Mouse (Mus musculus) CH12.LX (cell line): Measurements from ENCODE around the gene Casp9. TPM values are rescaled to one million over a fixed set of nuclear protein-coding genes. Genes with fewer than 3 reads are reported as not detected.

Experiments
- DNase-seq: peaks from one replicate; pipeline ENCODE4 v3.0.0-alpha.2; 2013; ENCODE audit errors: extremely low read depth
- H3K27ac ChIP-seq: 2 replicates; pipeline ENCODE4 v1.5.1; 2012; ENCODE audit warnings: low read depth, mild to moderate bottlenecking, control low read depth, moderate library complexity; ENCODE audit not compliant: insufficient read depth
- H3K27me3 ChIP-seq: replicated peaks from 2 replicates; pipeline ENCODE3; 2012; ENCODE audit warnings: inconsistent platforms
- H3K36me3 ChIP-seq, 2 experiments: replicated peaks in 1 of 2; 2 replicates each; pipeline versions ENCODE3 to v1.6.1; 2012; ENCODE audit warnings: inconsistent platforms in 1 of 2, low read length in 1 of 2, mild to moderate bottlenecking in 1 of 2, mixed read lengths in 1 of 2, moderate library complexity in 1 of 2; ENCODE audit not compliant: control insufficient read depth in 1 of 2, insufficient read depth in 1 of 2
- H3K4me1 ChIP-seq, 2 experiments: 2 replicates each; pipeline ENCODE4 v1.6.1; 2012; ENCODE audit warnings: inconsistent platforms in 1 of 2, moderate library complexity in 1 of 2; ENCODE audit not compliant: insufficient read depth in 2 of 2, control insufficient read depth in 1 of 2
- H3K4me2 ChIP-seq: 2 replicates; pipeline ENCODE4 v1.6.1; 2012; ENCODE audit warnings: low read depth, mild to moderate bottlenecking, control low read depth; ENCODE audit not compliant: poor library complexity, insufficient read depth, severe bottlenecking
- H3K4me3 ChIP-seq, 3 experiments: fragments of 150-350 bp in 1 of 3; sonication (generic) in 1 of 3; replicated peaks in 1 of 3; 2 replicates each; pipeline versions ENCODE3 to v1.5.1; 2011 to 2012; ENCODE audit warnings: low read depth in 2 of 3, low read length in 2 of 3, mild to moderate bottlenecking in 2 of 3, moderate library complexity in 2 of 3, control low read depth in 1 of 3, improper control_type of control experiment in 1 of 3, inconsistent platforms in 1 of 3, mixed read lengths in 1 of 3; ENCODE audit not compliant: poor library complexity in 1 of 3
- H3K79me2 ChIP-seq: replicated peaks from 2 replicates; pipeline ENCODE4 v1.6.1; 2012; ENCODE audit warnings: mild to moderate bottlenecking, moderate library complexity; ENCODE audit not compliant: control insufficient read depth, poor library complexity, insufficient read depth, severe bottlenecking; ENCODE audit errors: extremely low read depth
- H3K9ac ChIP-seq: 2 replicates; pipeline ENCODE4 v1.6.1; 2012; ENCODE audit warnings: low read depth, mild to moderate bottlenecking, control low read depth, moderate library complexity; ENCODE audit not compliant: insufficient read depth
- H3K9me3 ChIP-seq: replicated peaks from 2 replicates; pipeline ENCODE3; 2012; ENCODE audit warnings: low read length, inconsistent platforms, mixed read lengths
- BHLHE40 ChIP-seq: IDR thresholded peaks from 2 replicates; pipeline ENCODE4 v1.6.1; 2011; ENCODE audit warnings: mild to moderate bottlenecking, low read depth, low read length, improper control_type of control experiment
- CHD1 ChIP-seq: IDR thresholded peaks from 2 replicates; pipeline ENCODE4 v1.6.1; 2012; ENCODE audit warnings: low read depth, low read length, improper control_type of control experiment, inconsistent platforms
- CHD2 ChIP-seq: IDR thresholded peaks from 2 replicates; pipeline ENCODE4 v1.6.1; 2011; ENCODE audit warnings: low read length, improper control_type of control experiment
- CTCF ChIP-seq, 2 experiments: IDR thresholded peaks in 1 of 2; conservative IDR thresholded peaks in 1 of 2; 2 replicates each; pipeline ENCODE4 v1.5.1; 2011 to 2012; ENCODE audit warnings: low read depth in 2 of 2, low read length in 2 of 2, improper control_type of control experiment in 1 of 2, inconsistent platforms in 1 of 2, mild to moderate bottlenecking in 1 of 2, moderate library complexity in 1 of 2
- E2F4 ChIP-seq: IDR thresholded peaks from 2 replicates; pipeline ENCODE4 v1.6.1; 2011; ENCODE audit warnings: low read depth, low read length, improper control_type of control experiment; ENCODE audit not compliant: insufficient replicate concordance
- ELF1 ChIP-seq: IDR thresholded peaks from 2 replicates; pipeline ENCODE4 v1.6.1; 2014; ENCODE audit warnings: low read depth, mild to moderate bottlenecking, inconsistent platforms, low read length, improper control_type of control experiment
- EP300 ChIP-seq: IDR thresholded peaks from 2 replicates; pipeline ENCODE4 v1.6.1; 2011; ENCODE audit warnings: low read length, improper control_type of control experiment
- ETS1 ChIP-seq: conservative IDR thresholded peaks from 2 replicates; pipeline ENCODE4 v1.6.1; 2012; ENCODE audit warnings: low read depth, mild to moderate bottlenecking, inconsistent platforms, low read length, improper control_type of control experiment, moderate library complexity
- GABPA ChIP-seq: IDR thresholded peaks from 2 replicates; pipeline ENCODE4 v1.6.1; 2012; ENCODE audit warnings: low read depth, low read length, improper control_type of control experiment, inconsistent platforms; ENCODE audit not compliant: insufficient replicate concordance
- HCFC1 ChIP-seq: IDR thresholded peaks from 2 replicates; pipeline ENCODE4 v1.6.1; 2012; ENCODE audit warnings: low read depth, mild to moderate bottlenecking, inconsistent platforms, low read length, improper control_type of control experiment
- IRF4 ChIP-seq: IDR thresholded peaks from 2 replicates; pipeline ENCODE4 v1.6.1; 2014; ENCODE audit warnings: low read depth, mild to moderate bottlenecking, inconsistent platforms, low read length, improper control_type of control experiment
- JUN ChIP-seq: IDR thresholded peaks from 2 replicates; pipeline ENCODE4 v1.6.1; 2011; ENCODE audit warnings: low read depth, mild to moderate bottlenecking, low read length, improper control_type of control experiment, moderate library complexity; ENCODE audit not compliant: insufficient read depth
- JUND ChIP-seq: conservative IDR thresholded peaks from 2 replicates; pipeline ENCODE4 v1.6.1; 2011; ENCODE audit warnings: low read depth, low read length, improper control_type of control experiment
- KAT2A ChIP-seq: IDR thresholded peaks from 2 replicates; pipeline ENCODE4 v1.6.1; 2012; ENCODE audit warnings: low read length, improper control_type of control experiment, inconsistent platforms; ENCODE audit not compliant: insufficient replicate concordance
- MAFK ChIP-seq: IDR thresholded peaks from 2 replicates; pipeline ENCODE4 v1.6.1; 2011; ENCODE audit warnings: low read length, improper control_type of control experiment; ENCODE audit not compliant: insufficient replicate concordance
- MAZ ChIP-seq: IDR thresholded peaks from 2 replicates; pipeline ENCODE4 v1.6.1; 2012; ENCODE audit warnings: low read depth, mild to moderate bottlenecking, inconsistent platforms, low read length, improper control_type of control experiment, moderate library complexity
- MEF2A ChIP-seq: IDR thresholded peaks from 2 replicates; pipeline ENCODE4 v1.6.1; 2014; ENCODE audit warnings: low read depth, mild to moderate bottlenecking, inconsistent platforms, low read length, improper control_type of control experiment, borderline replicate concordance
- MYC ChIP-seq: IDR thresholded peaks from 2 replicates; pipeline ENCODE4 v1.6.1; 2011; ENCODE audit warnings: low read depth, mild to moderate bottlenecking, improper control_type of control experiment, low read length
- NELFE ChIP-seq: IDR thresholded peaks from 2 replicates; pipeline ENCODE4 v1.6.1; 2011; ENCODE audit warnings: low read depth, low read length, improper control_type of control experiment
- POLR2A ChIP-seq: IDR thresholded peaks from 2 replicates; pipeline ENCODE4 v1.6.1; 2011; ENCODE audit warnings: low read depth, mild to moderate bottlenecking, improper control_type of control experiment, low read length
- POLR2AphosphoS2 ChIP-seq: IDR thresholded peaks from 2 replicates; pipeline ENCODE4 v1.6.1; 2011; ENCODE audit warnings: low read depth, low read length, improper control_type of control experiment
- SIN3A ChIP-seq: IDR thresholded peaks from 2 replicates; pipeline ENCODE4 v1.6.1; 2012; ENCODE audit warnings: low read length, improper control_type of control experiment, inconsistent platforms
- SMC3 ChIP-seq: IDR thresholded peaks from 2 replicates; pipeline ENCODE4 v1.6.1; 2011; ENCODE audit warnings: low read depth, low read length, improper control_type of control experiment
- TCF12 ChIP-seq: IDR thresholded peaks from 2 replicates; pipeline ENCODE4 v1.6.1; 2014; ENCODE audit warnings: low read depth, mild to moderate bottlenecking, inconsistent platforms, low read length, improper control_type of control experiment
- USF1 ChIP-seq: IDR thresholded peaks from 2 replicates; pipeline ENCODE4 v1.6.1; 2014; ENCODE audit warnings: low read depth, mild to moderate bottlenecking, inconsistent platforms, low read length, improper control_type of control experiment
- USF2 ChIP-seq: conservative IDR thresholded peaks from 2 replicates; pipeline ENCODE4 v1.6.1; 2011; ENCODE audit warnings: low read depth, low read length, improper control_type of control experiment
- ZC3H11A ChIP-seq: IDR thresholded peaks from 2 replicates; pipeline ENCODE4 v1.6.1; 2012; ENCODE audit warnings: low read depth, mild to moderate bottlenecking, inconsistent platforms, low read length, improper control_type of control experiment
- ZKSCAN1 ChIP-seq: IDR thresholded peaks from 2 replicates; pipeline ENCODE4 v1.6.1; 2012; ENCODE audit warnings: low read depth, inconsistent platforms, low read length, improper control_type of control experiment, borderline replicate concordance
- ZNF384 ChIP-seq: IDR thresholded peaks from 2 replicates; pipeline ENCODE4 v1.6.1; 2012; ENCODE audit warnings: low read depth, low read length, improper control_type of control experiment, inconsistent platforms
- dilution Hi-C: fragments of 300-500 bp; cut with MboI; formaldehyde crosslinking; loops from 2 replicates; pipeline ENCODE4 v1.14.3; 2020; ENCODE audit warnings: low sequenced_read_pairs; ENCODE audit not compliant: extremely low pct_unique_long_range_greater_than_20kb, extremely low pct_ligation_motif_present
- in situ Hi-C: fragments of 300-500 bp; cut with MboI; formaldehyde crosslinking; loops from 3 replicates; pipeline ENCODE4 v1.14.3; 2019; ENCODE audit warnings: low sequenced_read_pairs, low pct_ligation_motif_present, low pct_unique_long_range_greater_than_20kb, mixed read lengths
- polyA plus RNA-seq: library from polyadenylated mRNA; unstranded; fragments of >175 nt; gene quantifications from 2 replicates; pipeline ENCODE4 v1.2.1, GENCODE M21; 2012; ENCODE audit warnings: low read depth; ENCODE audit not compliant: insufficient read length
- total RNA-seq, 2 experiments: library from RNA; depleted of rRNA; stranded (reverse); fragments of 300-350 nt in 1 of 2; fragments of >200 nt in 1 of 2; gene quantifications; 2 replicates each; pipeline ENCODE4 v1.2.3; 2012 to 2014

Casp9 gene
- total and polyA plus RNA-seq, 3 experiments: 5.2 to 15.3 (median 14.5) TPM

DNA sequence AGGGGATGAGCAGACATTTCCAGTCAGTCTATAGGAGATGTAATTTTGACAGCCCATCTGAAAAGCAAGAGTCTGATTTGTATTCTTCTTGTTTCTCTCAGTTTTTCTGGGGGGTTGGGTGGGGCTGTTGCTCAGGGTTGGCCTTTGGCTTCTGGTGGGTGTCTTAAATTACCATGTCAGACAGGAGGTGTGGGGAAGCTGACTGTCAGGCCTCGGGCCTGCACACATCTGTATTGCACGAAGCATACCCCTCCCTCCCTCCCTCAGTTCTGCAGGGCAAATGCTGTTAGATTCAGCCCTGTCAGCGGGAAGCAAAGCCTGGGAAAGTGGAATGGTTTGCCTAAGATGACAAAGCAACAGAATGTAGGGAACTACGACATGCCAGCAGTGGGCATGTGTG lies 3.5 kb downstream of the Casp9 start:
- H3K36me3 ChIP-seq: peaks cover 6 to 17% of the 10 kb centered on the region in 2 experiments
- no peak overlapping the region for H3K4me3 ChIP-seq
- TF ChIP-seq E2F4: no peak
- no peak for TF ChIP-seq KAT2A
- no peak for TF ChIP-seq CTCF (conservative IDR thresholded peaks at IDR 0.05 in 1 of 2, IDR thresholded peaks at IDR 0.05 in 1 of 2; ENCODE audit: low read depth in 2 of 2, low read length in 2 of 2)
- TF ChIP-seq ZC3H11A: no peak
- no peak for TF ChIP-seq ZNF384
- TF ChIP-seq IRF4: no peak
- TF ChIP-seq JUND: no peak
- no peak for TF ChIP-seq POLR2A
- no peak for TF ChIP-seq POLR2AphosphoS2
- TF ChIP-seq MYC: no peak
- TF ChIP-seq ZKSCAN1: no peak
- TF ChIP-seq ELF1: no peak
- H3K27me3 ChIP-seq: no peaks in the 10 kb centered on the region
- H3K9me3 ChIP-seq: no peaks in the 10 kb centered on the region
- no peak for DNase-seq
- dilution Hi-C loops: no loop called here
- no peak overlapping the region for H3K4me2 ChIP-seq
- H3K9ac ChIP-seq: no peak overlapping the region
- H3K79me2 ChIP-seq: no peaks in the 10 kb centered on the region
- in situ Hi-C loops: no loop called here
- no peak overlapping the region for H3K27ac ChIP-seq
- H3K4me1 ChIP-seq: peaks cover 20 to 37% of the 10 kb centered on the region in 2 experiments

DNA sequence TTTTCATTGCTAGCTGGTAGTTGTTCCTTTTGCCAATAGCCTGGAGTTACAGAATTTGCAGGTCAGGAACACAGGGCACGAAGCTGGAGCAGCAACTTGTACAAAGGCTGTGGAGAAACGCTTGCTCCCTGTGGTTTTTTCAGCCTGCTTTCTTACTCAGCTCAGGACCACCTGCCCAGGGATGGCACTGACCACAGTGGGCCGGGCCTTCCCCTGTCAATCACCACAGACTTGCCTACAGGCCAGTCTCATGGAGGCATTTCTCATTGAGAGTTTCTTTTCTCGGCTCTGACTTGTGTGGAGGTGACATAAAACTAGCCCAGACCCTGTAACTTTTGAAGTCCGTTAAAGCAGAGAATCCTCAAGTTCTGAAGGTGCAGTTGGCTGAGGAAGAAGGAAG lies 4.1 kb downstream of the Casp9 start:
- H3K27me3 ChIP-seq: no peaks in the 10 kb centered on the region
- H3K4me2 ChIP-seq: peak overlapping the region; percentile 55; the same call in 1 of the 2 replicates
- TF ChIP-seq IRF4 (peak; percentile 42; the same call in 1 of the 2 replicates), ELF1 (no peak), TCF12 (no peak), MEF2A (no peak), USF1 (no peak), ETS1 (no peak), MAFK (no peak), JUND (no peak), GABPA (no peak), CHD2 (no peak), MAZ (no peak), POLR2A (no peak), ZNF384 (no peak), EP300 (peak; percentile 21; the same call in 1 of the 2 replicates), USF2 (no peak), HCFC1 (no peak), BHLHE40 (no peak), KAT2A (no peak), CHD1 (no peak), SMC3 (no peak), JUN (no peak), SIN3A (0 out of 2 replicates have a peak, but pooled peaks have one; percentile 36), NELFE (no peak)
- peaks cover 6 to 17% of the 10 kb centered on the region in 2 experiments for H3K36me3 ChIP-seq
- dilution Hi-C loops: no loop called here
- DNase-seq: peak; percentile 74
- H3K4me1 ChIP-seq: peaks cover 20 to 33% of the 10 kb centered on the region in 2 experiments
- H3K4me3 ChIP-seq: no peak overlapping the region
- in situ Hi-C loops: no loop called here
- H3K9me3 ChIP-seq: no peaks in the 10 kb centered on the region
- H3K79me2 ChIP-seq: no peaks in the 10 kb centered on the region
- no peak overlapping the region for H3K27ac ChIP-seq
- H3K9ac ChIP-seq: no peak overlapping the region
